10 mouse cellular contexts compared by ENCODE assay signal in the genomic region with DNA sequence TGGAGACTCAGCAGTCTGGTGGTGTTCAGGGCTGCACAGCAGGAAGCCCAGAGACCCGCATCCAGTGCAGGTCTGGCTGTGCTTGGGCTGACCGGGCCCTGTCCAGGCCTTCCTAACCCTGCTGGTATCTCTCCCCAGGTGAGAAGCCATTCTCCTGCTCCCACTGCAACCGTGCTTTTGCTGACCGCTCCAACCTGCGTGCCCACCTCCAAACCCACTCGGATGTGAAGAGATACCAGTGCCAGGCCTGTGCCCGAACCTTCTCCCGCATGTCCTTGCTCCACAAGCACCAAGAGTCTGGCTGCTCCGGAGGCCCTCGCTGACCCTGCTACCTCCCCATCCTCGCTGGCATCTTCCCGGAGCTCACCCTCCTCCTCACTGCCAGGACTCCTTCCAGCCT. TPM values are rescaled to one million over a fixed set of nuclear protein-coding genes. Genes with fewer than 3 reads are reported as not detected.
DNase-seq lines count a peak whose midpoint lies in the region; ATAC-seq and TF ChIP-seq lines count a peak whose summit lies in the region.
"Had no signal": no experiment of that assay in that cellular context is flagged by ENCODE, and none has a peak within 500 bp of the region (broad histone marks: within the 10 kb centered on the region; RNA-seq: fewer than 3 reads in every experiment).

No protein-coding gene starts in this region.

- DNase-seq in kidney, adult 2 months = no peak
- no peak for DNase-seq in kidney, adult 11 months
- DNase-seq in 3T3-L1 (ENCODE audit: low read depth, low spot score) = peak; percentile 40
- no peak for DNase-seq in cerebellum, postnatal 25 days
- DNase-seq in right cerebral cortex, postnatal 36 days (ENCODE audit: low spot score in 2 of 2) = no peak
- no peak for DNase-seq in adrenal gland, postnatal 25 days
- DNase-seq: cerebellum, postnatal 10 days; lung, postnatal 10 days had no signal

- H3K9me3 ChIP-seq in limb, embryonic 12.5 days = no peaks in the 10 kb centered on the region

- 0 out of 2 replicates have a peak, but pooled peaks cover 2% of the 10 kb centered on the region for H3K4me1 ChIP-seq in kidney, adult 2 months (ENCODE audit: control insufficient read depth, insufficient read depth, low read length)
- H3K4me1 ChIP-seq in brown adipose tissue, adult 24 weeks (ENCODE audit: control insufficient read depth, insufficient read depth, insufficient read length, low read length) = peaks cover 21% of the 10 kb centered on the region
- H3K4me1 ChIP-seq in limb, embryonic 12.5 days (replicated peaks) = peaks cover 79% of the 10 kb centered on the region

- peak overlapping the region; percentile 91 for H3K4me2 ChIP-seq in limb, embryonic 12.5 days

- 86% methylated on average over 12 of the region's 12 CpGs for WGBS in kidney, adult 2 months
- WGBS in limb, embryonic 12.5 days = 44% methylated on average over 12 of the region's 12 CpGs

- no peak for TF ChIP-seq POLR2A in kidney, adult 2 months (IDR thresholded peaks at IDR 0.05; ENCODE audit: low read depth, low read length)

- H3K27me3 ChIP-seq in kidney, adult 2 months (replicated peaks; ENCODE audit: control insufficient read depth, insufficient read depth, low read length) = no peaks in the 10 kb centered on the region
- peaks cover 12% of the 10 kb centered on the region for H3K27me3 ChIP-seq in limb, embryonic 12.5 days

- TF ChIP-seq CTCF in kidney, adult 2 months (conservative IDR thresholded peaks at IDR 0.05; ENCODE audit: insufficient read depth, insufficient read length, low read depth, low read length) = no peak

- H3K4me3 ChIP-seq in kidney, adult 2 months (ENCODE audit: insufficient read depth, low read depth, low read length) = peak overlapping the region; percentile 22; the same call in 1 of the 2 replicates
- H3K4me3 ChIP-seq in brown adipose tissue, adult 24 weeks (ENCODE audit: insufficient read depth, low read depth, low read length) = peak overlapping the region; percentile 53; the same call in 1 of the 2 replicates
- peak overlapping the region; percentile 80 for H3K4me3 ChIP-seq in limb, embryonic 12.5 days (replicated peaks)

- H3K9ac ChIP-seq in limb, embryonic 12.5 days (replicated peaks) = peak overlapping the region; percentile 88

- H3K36me3 ChIP-seq in kidney, adult 2 months (ENCODE audit: control insufficient read depth, insufficient read depth, low read length) = no peaks in the 10 kb centered on the region
- H3K36me3 ChIP-seq in limb, embryonic 12.5 days = peaks cover 33% of the 10 kb centered on the region

- 0 out of 2 replicates have a peak overlapping the region, but pooled peaks have one; percentile 17 for H3K27ac ChIP-seq in kidney, adult 2 months (ENCODE audit: insufficient read depth, low read depth, low read length)
- 0 out of 2 replicates have a peak overlapping the region, but pooled peaks have one; percentile 9 for H3K27ac ChIP-seq in brown adipose tissue, adult 24 weeks (replicated peaks; ENCODE audit: low read depth, low read length)
- peak overlapping the region; percentile 96 for H3K27ac ChIP-seq in limb, embryonic 12.5 days

- ATAC-seq in limb, embryonic 12.5 days (ENCODE audit: insufficient number of reproducible peaks, insufficient read depth, low FRiP score, low TSS enrichment, low read depth) = no peak

RNA-seq across cellular contexts. Expression of a gene that starts 3.8 kb away (rescaled TPM):
- 10.4 and 13.2 TPM in 2 replicates for polyA plus RNA-seq in kidney, adult 2 months (2012; rRNA removed)
- polyA plus RNA-seq in brown adipose tissue, adult 24 weeks (2012; ENCODE audit: insufficient read depth, insufficient read length, missing spikeins) = 1.6 TPM in 1 of 2 replicates, not detected in the other
- 69.0 and 82.0 TPM in 2 replicates for polyA plus RNA-seq in limb, embryonic 12.5 days (2016; fragmentation: Nextera tagmentation; extraction: Ambion mirVana)
- total RNA-seq in adrenal gland, postnatal 25 days (2021) = 12.8 and 13.0 TPM in 2 replicates

RNA-seq across cellular contexts. Expression of a gene that starts 49.1 kb away (rescaled TPM):
- 26.5 and 31.5 TPM in 2 replicates for polyA plus RNA-seq in kidney, adult 2 months (2012; rRNA removed)
- 10.3 and 11.5 TPM in 2 replicates for polyA plus RNA-seq in brown adipose tissue, adult 24 weeks (2012; ENCODE audit: insufficient read depth, insufficient read length, missing spikeins)
- 14.9 and 15.1 TPM in 2 replicates for polyA plus RNA-seq in limb, embryonic 12.5 days (2016; fragmentation: Nextera tagmentation; extraction: Ambion mirVana)
- total RNA-seq in adrenal gland, postnatal 25 days (2021) = 35.1 and 36.5 TPM in 2 replicates

RNA-seq across cellular contexts. Expression of a gene that starts 49.3 kb away (rescaled TPM):
- polyA plus RNA-seq in kidney, adult 2 months (2012; rRNA removed) = 97.9 and 98.2 TPM in 2 replicates
- 22.7 and 24.2 TPM in 2 replicates for polyA plus RNA-seq in brown adipose tissue, adult 24 weeks (2012; ENCODE audit: insufficient read depth, insufficient read length, missing spikeins)
- 99.2 and 101 TPM in 2 replicates for polyA plus RNA-seq in limb, embryonic 12.5 days (2016; fragmentation: Nextera tagmentation; extraction: Ambion mirVana)
- 68.4 and 71.6 TPM in 2 replicates for total RNA-seq in adrenal gland, postnatal 25 days (2021)

Comparison
In these comparisons a context has a peak if more than half of its experiments do, and no peak if none do; other contexts are left out.
1. H3K27ac ChIP-seq: peak in every context shown above with its lines; median percentile 96 in limb, embryonic 12.5 days; 17 in kidney, adult 2 months; 9 in brown adipose tissue, adult 24 weeks.
2. H3K4me3 ChIP-seq: peak in every context shown above with its lines; median percentile 80 in limb, embryonic 12.5 days; 53 in brown adipose tissue, adult 24 weeks; 22 in kidney, adult 2 months.